Mouse (Mus musculus) CD8-positive naive resting alpha-beta T cell, adult 2 months (primary cell): ENCODE measurements at regions not wholly inside any gene's neighbourhood (a gene's known extent, or its start where the extent isn't known, plus 50 kb on each side); places are given as distances from the start of the nearest gene placed in this dataset.

ENCODE experiments used
- DNase-seq, 2 experiments: peaks; one replicate each; pipeline ENCODE4 v3.0.0; 2022; ENCODE audit warnings: low read depth in 2 of 2, low spot score in 2 of 2

- no peak for DNase-seq
Measured at GRCm38 (mm10) chrX:142456022-142456421, 65.7 kb upstream of the Acsl4 start.

GRCm38 (mm10) chrX:142464174-142464573, 73.8 kb upstream of the Acsl4 start:
- no peak for DNase-seq

GRCm38 (mm10) chrX:142464756-142465155, 74.4 kb upstream of the Acsl4 start:
- no peak for DNase-seq

GRCm38 (mm10) chrX:142467850-142468256, 77.5 kb upstream of the Acsl4 start:
- no peak for DNase-seq

- DNase-seq, result no peak
Measured at GRCm38 (mm10) chrX:142468388-142468787, 78.1 kb upstream of the Acsl4 start.

GRCm38 (mm10) chrX:142469048-142469634, 78.8 kb upstream of the Acsl4 start:
- peak; percentile 10 to 20 for DNase-seq

- DNase-seq, result peak in 1 of 2 experiments; percentile 9
Measured at GRCm38 (mm10) chrX:142470083-142470482, 79.7 kb upstream of the Acsl4 start.

GRCm38 (mm10) chrX:142481203-142481815, 91.0 kb upstream of the Acsl4 start:
- DNase-seq, result no peak

GRCm38 (mm10) chrX:142488078-142488477, 97.7 kb upstream of the Acsl4 start:
- no peak for DNase-seq

- DNase-seq, result no peak
Measured at GRCm38 (mm10) chrX:142490093-142490717, 99.9 kb upstream of the Acsl4 start.

- DNase-seq, result no peak
Measured at GRCm38 (mm10) chrX:142501094-142501493, 110.8 kb upstream of the Acsl4 start.

GRCm38 (mm10) chrX:142504962-142505361, 114.6 kb upstream of the Acsl4 start:
- no peak for DNase-seq

- DNase-seq, result no peak
Measured at GRCm38 (mm10) chrX:142507475-142507874, 117.1 kb upstream of the Acsl4 start.

- no peak for DNase-seq
Measured at GRCm38 (mm10) chrX:142516406-142517131, 126.2 kb upstream of the Acsl4 start.

GRCm38 (mm10) chrX:142517205-142517604, 126.9 kb upstream of the Acsl4 start:
- no peak for DNase-seq

- DNase-seq, result no peak
Measured at GRCm38 (mm10) chrX:142521063-142521462, 130.7 kb upstream of the Acsl4 start.

- DNase-seq, result peak in 1 of 2 experiments; percentile 34
Measured at GRCm38 (mm10) chrX:142526953-142527352, 136.6 kb upstream of the Acsl4 start.

GRCm38 (mm10) chrX:142529892-142530291, 139.6 kb upstream of the Acsl4 start:
- no peak for DNase-seq

- peak; percentile 2 to 24 for DNase-seq
Measured at GRCm38 (mm10) chrX:142534780-142535179, 144.4 kb upstream of the Acsl4 start.

- DNase-seq, result no peak
Measured at GRCm38 (mm10) chrX:142535540-142535939, 145.2 kb upstream of the Acsl4 start.

- DNase-seq, result no peak
Measured at GRCm38 (mm10) chrX:142535954-142536353, 145.3 kb upstream of the Tmem164 start.
